Mouse (Mus musculus) right cerebral cortex, adult 2 months (tissue): ENCODE measurements around the gene Dnaja4.

Experiments used
- DNase-seq, 2 experiments: peaks; one replicate each; pipeline ENCODE4 v3.0.0; 2021 to 2022; ENCODE audit warnings: low spot score in 2 of 2

Dnaja4 gene

DNA sequence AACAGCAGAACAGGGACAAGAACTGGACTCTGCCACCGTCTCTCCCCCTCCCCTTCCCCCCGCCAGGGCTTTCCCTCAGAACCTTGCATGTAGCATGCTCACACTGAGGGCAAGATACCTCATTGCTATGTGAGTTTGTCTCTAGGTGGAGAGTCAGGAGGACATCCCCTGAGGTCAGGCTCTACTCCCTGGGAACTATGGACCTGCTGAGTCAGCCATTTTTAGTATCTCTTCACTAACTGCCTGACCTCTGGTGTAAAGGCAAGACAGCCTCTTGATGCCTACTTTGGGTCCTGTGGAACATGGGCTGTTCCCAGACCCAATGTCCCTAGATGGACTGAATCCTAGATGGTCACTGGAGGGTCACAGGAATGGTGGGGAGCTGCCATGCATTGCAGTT, 53.0 kb downstream of the Dnaja4 start:
- DNase-seq: no peak

DNA sequence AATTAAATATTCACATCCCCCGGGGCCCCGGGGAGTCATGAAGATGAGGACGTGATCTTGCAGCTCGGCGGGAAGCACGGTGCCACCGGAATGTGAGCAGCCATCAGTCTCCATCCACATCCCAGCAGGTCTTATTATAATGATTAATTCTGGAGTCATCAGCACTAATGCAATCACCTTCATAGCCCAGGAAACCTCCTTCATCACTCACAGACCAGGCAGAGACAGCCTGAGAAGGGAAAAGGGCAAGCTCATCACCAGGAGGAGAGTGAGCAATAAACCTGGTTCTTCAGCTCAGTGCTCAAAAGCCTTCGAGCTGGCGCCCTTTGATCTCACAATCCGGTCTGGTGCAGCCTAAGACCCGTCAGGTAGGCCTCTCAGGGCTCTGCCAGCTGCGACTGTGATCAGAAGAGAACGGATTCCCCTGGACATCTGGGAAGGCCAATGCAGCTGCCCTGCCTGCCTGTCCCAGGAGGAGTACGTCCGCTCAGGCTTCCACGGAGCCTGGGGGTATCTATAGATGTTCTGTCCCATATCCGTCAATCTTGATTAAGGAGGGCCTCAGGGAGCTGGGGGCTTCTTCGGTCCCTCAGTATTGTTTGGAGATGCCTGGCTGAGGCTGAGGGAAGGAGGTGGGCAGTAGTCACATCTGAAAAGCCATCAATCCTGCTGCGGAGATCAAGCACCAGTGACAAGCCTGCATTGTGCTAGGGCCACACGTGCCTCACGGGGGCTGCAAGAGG, 53.7 kb downstream of the Dnaja4 start:
- DNase-seq: no peak

GRCm38 (mm10) chr9:54752944-54753295, 54.2 kb downstream of the Dnaja4 start:
- no peak for DNase-seq

- DNase-seq: no peak
Measured at GRCm38 (mm10) chr9:54759592-54759991, 60.9 kb downstream of the Dnaja4 start.

DNA sequence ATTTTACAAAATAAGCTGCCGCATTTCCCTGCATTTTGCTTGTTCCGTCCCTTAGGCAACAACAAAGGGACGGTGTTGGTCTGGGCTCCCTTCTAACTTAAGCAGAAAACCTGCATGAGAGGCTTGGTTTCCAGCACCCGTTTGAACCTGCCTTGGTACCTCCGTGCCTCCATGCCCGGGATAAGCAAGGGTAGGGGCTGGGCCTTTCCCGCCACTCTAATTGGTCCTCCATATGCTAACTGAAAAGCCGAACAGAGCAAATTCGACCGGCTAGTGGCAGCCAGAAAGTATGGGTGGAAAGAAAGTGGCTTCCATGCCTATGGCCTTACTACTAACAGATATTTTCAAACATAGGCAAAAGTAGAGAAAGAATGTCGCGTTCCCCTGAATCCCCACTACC, 65.4 kb downstream of the Dnaja4 start:
- no peak for DNase-seq

DNA sequence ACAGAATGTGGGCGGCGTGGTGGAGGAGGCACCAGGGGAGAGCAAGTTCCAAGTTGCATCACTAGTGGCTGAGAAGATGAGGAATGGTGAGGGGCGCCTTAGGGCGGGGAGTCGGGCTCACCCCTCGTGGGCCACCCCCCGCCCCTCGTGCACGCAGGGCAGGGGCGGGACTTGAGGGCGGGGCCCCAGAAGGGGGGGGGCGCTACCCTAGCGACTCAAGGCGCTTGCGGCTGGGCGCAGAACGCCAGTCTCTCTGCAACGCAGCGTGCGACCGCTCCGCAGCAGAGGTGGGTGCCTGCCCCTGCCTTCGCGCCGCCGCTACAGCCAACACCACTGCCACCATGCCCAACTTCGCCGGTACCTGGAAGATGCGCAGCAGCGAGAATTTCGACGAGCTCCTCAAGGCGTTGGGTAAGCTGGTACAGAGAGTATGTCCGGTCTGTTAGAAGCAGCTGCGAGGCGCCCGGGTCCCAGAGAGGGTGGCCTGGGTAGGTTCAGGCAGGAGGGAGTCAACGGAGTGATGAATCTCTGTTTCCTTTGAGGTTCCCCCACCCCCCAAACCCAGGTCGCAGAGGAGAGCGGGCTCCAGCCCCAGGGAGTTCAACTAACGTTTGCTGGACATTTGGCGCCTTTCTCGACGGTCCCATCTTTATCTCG, 66.0 kb downstream of the Dnaja4 start, which contains the start of gene Crabp1:
Crabp1 (plus strand) TSS at position 188 of the 657 bp plus-strand sequence.
- DNase-seq: peak; percentile 4 to 7

GRCm38 (mm10) chr9:54765336-54766085, 66.8 kb downstream of the Dnaja4 start:
- DNase-seq: no peak
